Comparison of ENCODE assay signal across 8 mouse cellular contexts in genomic region chr14:121103459-121103858, GRCm38 (mm10).
A peak's percentile ranks its signal among the peaks of the same experiment; 100 is the strongest.
DNase-seq lines count a peak whose midpoint lies in the region; ATAC-seq and TF ChIP-seq lines count a peak whose summit lies in the region.

No protein-coding gene starts in this region.

- 70% methylated on average over 9 of the region's 9 CpGs for WGBS in midbrain, postnatal 0 days
- 82% methylated on average over 9 of the region's 9 CpGs for WGBS in midbrain, embryonic 10.5 days
- 44% methylated on average over 9 of the region's 9 CpGs for WGBS in kidney, postnatal 0 days
- WGBS in stomach, postnatal 0 days: 58% methylated on average over 9 of the region's 9 CpGs

- no peak for TF ChIP-seq CTCF in midbrain, postnatal 0 days (IDR thresholded peaks at IDR 0.05)
- TF ChIP-seq CTCF in kidney, postnatal 0 days (IDR thresholded peaks at IDR 0.05; ENCODE audit: low read depth): no peak
- no peak for TF ChIP-seq CTCF in stomach, postnatal 0 days (IDR thresholded peaks at IDR 0.05; ENCODE audit: low read depth)

- peak; percentile 47 for DNase-seq in cerebellum, adult 11-12 months
- peak; percentile 20 for DNase-seq in midbrain, postnatal 0 days (ENCODE audit: low spot score)
- DNase-seq in midbrain, embryonic 10.5 days (ENCODE audit: low spot score): no peak
- peak; percentile 69 for DNase-seq in kidney, postnatal 0 days (ENCODE audit: low spot score)
- peak; percentile 71 for DNase-seq in stomach, postnatal 0 days (ENCODE audit: low spot score)
- no peak for DNase-seq in frontal cortex, postnatal 14 days (ENCODE audit: low spot score in 2 of 2)
- no peak for DNase-seq in adrenal gland, adult 18-20 months (ENCODE audit: low spot score in 2 of 2)

- H3K27ac ChIP-seq in midbrain, postnatal 0 days (ENCODE audit: low read depth, low read length): no peak overlapping the region
- H3K27ac ChIP-seq in midbrain, embryonic 10.5 days (replicated peaks): no peak overlapping the region
- peak overlapping the region; percentile 62 for H3K27ac ChIP-seq in kidney, postnatal 0 days
- peak overlapping the region; percentile 58; the same call in 1 of the 2 replicates for H3K27ac ChIP-seq in stomach, postnatal 0 days (replicated peaks)

- no peak for TF ChIP-seq EP300 in stomach, postnatal 0 days (optimal IDR thresholded peaks at IDR 0.05)

- peaks cover 12% of the 10 kb centered on the region for H3K36me3 ChIP-seq in midbrain, postnatal 0 days (ENCODE audit: insufficient read depth, low read length)
- H3K36me3 ChIP-seq in midbrain, embryonic 10.5 days: peaks cover 11% of the 10 kb centered on the region; the same call in 1 of the 2 replicates
- H3K36me3 ChIP-seq in kidney, postnatal 0 days (ENCODE audit: insufficient read depth, low read length): no peaks in the 10 kb centered on the region
- no peaks in the 10 kb centered on the region for H3K36me3 ChIP-seq in stomach, postnatal 0 days (ENCODE audit: control insufficient read depth, insufficient read depth, low read length)

- H3K9me3 ChIP-seq in midbrain, postnatal 0 days (ENCODE audit: low read length): no peaks in the 10 kb centered on the region
- no peaks in the 10 kb centered on the region for H3K9me3 ChIP-seq in midbrain, embryonic 10.5 days (replicated peaks)
- no peaks in the 10 kb centered on the region for H3K9me3 ChIP-seq in kidney, postnatal 0 days (replicated peaks; ENCODE audit: low read length)
- no peaks in the 10 kb centered on the region for H3K9me3 ChIP-seq in stomach, postnatal 0 days (ENCODE audit: control insufficient read depth, low read length)

- no peak overlapping the region for H3K4me3 ChIP-seq in midbrain, postnatal 0 days (ENCODE audit: low read depth, low read length)
- H3K4me3 ChIP-seq in midbrain, embryonic 10.5 days: no peak overlapping the region
- H3K4me3 ChIP-seq in kidney, postnatal 0 days (replicated peaks; ENCODE audit: low read depth, low read length): no peak overlapping the region
- no peak overlapping the region for H3K4me3 ChIP-seq in stomach, postnatal 0 days (ENCODE audit: low read depth, low read length)

- no peak overlapping the region for H3K4me2 ChIP-seq in midbrain, postnatal 0 days (ENCODE audit: low read depth, low read length, poor library complexity, severe bottlenecking)
- no peak overlapping the region for H3K4me2 ChIP-seq in kidney, postnatal 0 days (ENCODE audit: low read length)
- no peak overlapping the region for H3K4me2 ChIP-seq in stomach, postnatal 0 days (replicated peaks; ENCODE audit: low read depth)

- H3K4me1 ChIP-seq in midbrain, postnatal 0 days (ENCODE audit: insufficient read depth, low read length): no peaks in the 10 kb centered on the region
- H3K4me1 ChIP-seq in midbrain, embryonic 10.5 days: peaks cover 43% of the 10 kb centered on the region
- H3K4me1 ChIP-seq in kidney, postnatal 0 days (replicated peaks; ENCODE audit: insufficient read depth, low read length): peaks cover 66% of the 10 kb centered on the region
- H3K4me1 ChIP-seq in stomach, postnatal 0 days (replicated peaks; ENCODE audit: control insufficient read depth, insufficient read depth): 0 out of 2 replicates have a peak, but pooled peaks cover 3% of the 10 kb centered on the region

- H3K9ac ChIP-seq in midbrain, postnatal 0 days (replicated peaks; ENCODE audit: low read length, poor library complexity, severe bottlenecking): no peak overlapping the region
- no peak overlapping the region for H3K9ac ChIP-seq in kidney, postnatal 0 days (ENCODE audit: low read depth, low read length)
- no peak overlapping the region for H3K9ac ChIP-seq in stomach, postnatal 0 days (ENCODE audit: low read length)

- H3K27me3 ChIP-seq in midbrain, postnatal 0 days (ENCODE audit: insufficient read depth, low read length): no peaks in the 10 kb centered on the region
- no peaks in the 10 kb centered on the region for H3K27me3 ChIP-seq in midbrain, embryonic 10.5 days (ENCODE audit: low read depth, poor library complexity, severe bottlenecking)
- no peaks in the 10 kb centered on the region for H3K27me3 ChIP-seq in kidney, postnatal 0 days (ENCODE audit: insufficient read depth, low read length)
- H3K27me3 ChIP-seq in stomach, postnatal 0 days (ENCODE audit: control insufficient read depth, insufficient read depth, low read length): no peaks in the 10 kb centered on the region

- no peak for ATAC-seq in cerebellum, adult (ENCODE audit: insufficient number of reproducible peaks, low FRiP score, low TSS enrichment)
- ATAC-seq in midbrain, postnatal 0 days (ENCODE audit: low FRiP score): no peak
- no peak for ATAC-seq in kidney, postnatal 0 days (replicated peaks; ENCODE audit: low FRiP score, low read depth)
- ATAC-seq in stomach, postnatal 0 days (ENCODE audit: low FRiP score, low TSS enrichment): peak; percentile 49; the same call in 1 of the 2 replicates

Comparison
In these comparisons a context has a peak if more than half of its experiments do, and no peak if none do; other contexts are left out.
1. DNase-seq: peak in cerebellum, adult 11-12 months (single experiment), midbrain, postnatal 0 days (single experiment), kidney, postnatal 0 days (single experiment) and stomach, postnatal 0 days (single experiment); none in midbrain, embryonic 10.5 days (single experiment), frontal cortex, postnatal 14 days (0 of 2) and adrenal gland, adult 18-20 months (0 of 2).
2. H3K27ac ChIP-seq: peak in kidney, postnatal 0 days (single experiment) and stomach, postnatal 0 days (single experiment); none in midbrain, postnatal 0 days (single experiment) and midbrain, embryonic 10.5 days (single experiment).